ENCODE assay signal across 29 mouse cellular contexts in genomic region chr1:182909596-182909995, GRCm38 (mm10). TPM values are rescaled to one million over a fixed set of nuclear protein-coding genes. Genes with fewer than 3 reads are reported as not detected.
DNase-seq lines count a peak whose midpoint lies in the region; TF ChIP-seq lines count a peak whose summit lies in the region.
"Had no signal": no experiment of that assay in that cellular context is flagged by ENCODE, and none has a peak within 500 bp of the region (broad histone marks: within the 10 kb centered on the region; RNA-seq: fewer than 3 reads in every experiment).

No protein-coding gene starts in this region.

- no peak for TF ChIP-seq POLR2A in kidney, adult 2 months (IDR thresholded peaks at IDR 0.05; ENCODE audit: low read depth, low read length)
- TF ChIP-seq POLR2A in testis, adult 2 months (IDR thresholded peaks at IDR 0.05; ENCODE audit: control insufficient read depth, low read depth, low read length) = no peak

- no peak for DNase-seq in heart, embryonic 10.5 days (ENCODE audit: low spot score)
- DNase-seq in heart, postnatal 10 days = no peak
- DNase-seq in kidney, adult 2 months = peak; percentile 2
- DNase-seq in kidney, postnatal 36 days = no peak
- no peak for DNase-seq in testis, postnatal 14 days (ENCODE audit: low spot score)
- DNase-seq in adrenal gland, postnatal 14 days = no peak
- DNase-seq: adrenal gland, postnatal 10 days; cerebellum, adult 11-12 months; cerebellum, adult 9-11 months; embryo, embryonic 11 days; gastrocnemius, postnatal 36 days; heart, postnatal 36 days; kidney, adult 11 months; liver, embryonic 13.5 days; lung, adult 2 months; midbrain, embryonic 14.5 days; right cerebral cortex, adult 18-20 months; spleen, adult 18-20 months had no signal

- H3K36me3 ChIP-seq in heart, embryonic 10.5 days = no peaks in the 10 kb centered on the region
- H3K36me3 ChIP-seq in kidney, adult 2 months (ENCODE audit: control insufficient read depth, insufficient read depth, low read length) = no peaks in the 10 kb centered on the region
- H3K36me3 ChIP-seq in testis, adult 2 months (ENCODE audit: control insufficient read depth, insufficient read depth, low read length) = no peaks in the 10 kb centered on the region
- H3K36me3 ChIP-seq: embryonic facial prominence, embryonic 12.5 days; limb, embryonic 10.5 days; limb, embryonic 15.5 days; liver, embryonic 13.5 days; neural tube, embryonic 15.5 days had no signal

- H3K4me1 ChIP-seq in heart, embryonic 10.5 days = peaks cover 47% of the 10 kb centered on the region
- no peaks in the 10 kb centered on the region for H3K4me1 ChIP-seq in kidney, adult 2 months (ENCODE audit: control insufficient read depth, insufficient read depth, low read length)
- peaks cover 4% of the 10 kb centered on the region for H3K4me1 ChIP-seq in testis, adult 2 months (ENCODE audit: control insufficient read depth, insufficient read depth, low read length)

- no peak overlapping the region for H3K4me3 ChIP-seq in heart, embryonic 10.5 days
- H3K4me3 ChIP-seq in kidney, adult 2 months (ENCODE audit: insufficient read depth, low read depth, low read length) = no peak overlapping the region
- H3K4me3 ChIP-seq in testis, adult 2 months (ENCODE audit: control insufficient read depth, low read depth, low read length) = peak overlapping the region; percentile 71
- H3K4me3 ChIP-seq: embryonic facial prominence, embryonic 12.5 days; limb, embryonic 10.5 days; limb, embryonic 15.5 days; liver, embryonic 13.5 days; neural tube, embryonic 15.5 days had no signal

- no peaks in the 10 kb centered on the region for H3K27me3 ChIP-seq in heart, embryonic 10.5 days (ENCODE audit: insufficient read depth, poor library complexity, severe bottlenecking)
- H3K27me3 ChIP-seq in kidney, adult 2 months (replicated peaks; ENCODE audit: control insufficient read depth, insufficient read depth, low read length) = no peaks in the 10 kb centered on the region
- no peaks in the 10 kb centered on the region for H3K27me3 ChIP-seq in testis, adult 2 months (ENCODE audit: control insufficient read depth, insufficient read depth, low read length)
- H3K27me3 ChIP-seq: embryonic facial prominence, embryonic 12.5 days; limb, embryonic 15.5 days; liver, embryonic 13.5 days; neural tube, embryonic 15.5 days; Patski had no signal

- peak overlapping the region; percentile 89; the same call in 1 of the 2 replicates for H3K27ac ChIP-seq in heart, embryonic 10.5 days
- H3K27ac ChIP-seq in kidney, adult 2 months (ENCODE audit: insufficient read depth, low read depth, low read length) = no peak overlapping the region
- H3K27ac ChIP-seq in testis, adult 2 months (ENCODE audit: control insufficient read depth, insufficient read depth, low read depth, low read length) = no peak overlapping the region
- H3K27ac ChIP-seq: hindbrain, embryonic 14.5 days; limb, embryonic 10.5 days; limb, embryonic 15.5 days; liver, embryonic 13.5 days; neural tube, embryonic 15.5 days; stomach, postnatal 0 days had no signal

- intact Hi-C loops in heart, postnatal 10 days (cut with DNase I) = no loop called here

- 78% methylated on average over 5 of the region's 5 CpGs for WGBS in heart, embryonic 10.5 days
- WGBS in kidney, adult 2 months = 90% methylated on average over 5 of the region's 5 CpGs

- no peaks in the 10 kb centered on the region for H3K9me3 ChIP-seq in heart, embryonic 10.5 days
- H3K9me3 ChIP-seq: embryonic facial prominence, embryonic 12.5 days; limb, embryonic 10.5 days; limb, embryonic 15.5 days; liver, embryonic 13.5 days; neural tube, embryonic 15.5 days had no signal

- TF ChIP-seq CTCF in kidney, adult 2 months (conservative IDR thresholded peaks at IDR 0.05; ENCODE audit: insufficient read depth, insufficient read length, low read depth, low read length) = no peak
- no peak for TF ChIP-seq CTCF in testis, adult 2 months (IDR thresholded peaks at IDR 0.05; ENCODE audit: control insufficient read depth, insufficient read depth, insufficient replicate concordance, low read depth, low read length)

RNA-seq across cellular contexts. Expression of gene Tlr5, which starts 45.0 kb away (rescaled TPM):
- 1.8 and 3.3 TPM in 2 replicates for polyA plus RNA-seq in heart, embryonic 10.5 days (2016; fragmentation: Nextera tagmentation; extraction: Ambion mirVana)
- 1 to 10 TPM; 1.2 to 1.7 TPM for total RNA-seq in heart, postnatal 10 days (2021)
- 0.42 and 0.66 TPM in 2 replicates for polyA plus RNA-seq in kidney, adult 2 months (2012; rRNA removed)
- polyA plus RNA-seq in testis, adult 2 months (2012; rRNA removed) = 0.35 and 0.89 TPM in 2 replicates
- 1.2 and 2.3 TPM in 2 replicates for total RNA-seq in adrenal gland, postnatal 14 days (2021)
- total RNA-seq: megakaryocyte-erythroid progenitor cell, adult 5-6 weeks; MEL had no signal
- polyA plus RNA-seq: inflammation-experienced regulatory T-cells, adult 6 months; Patski had no signal
